Mouse (Mus musculus) midbrain, embryonic 11.5 days (tissue): ENCODE data around the gene Rab11fip5. TPM values are rescaled to one million over a fixed set of nuclear protein-coding genes. Genes with fewer than 3 reads are reported as not detected.
A peak's percentile ranks its signal among the peaks of the same experiment; 100 is the strongest.

ENCODE experiments used
- ATAC-seq: fragments of 200-750 bp; cut with Nextera tagmentation; 2 replicates; pipeline ENCODE4 v1.8.0; 2017; ENCODE audit warnings: moderate TSS enrichment, moderate library complexity; ENCODE audit not compliant: low FRiP score
- DNase-seq: peaks from one replicate; pipeline ENCODE4 v3.0.0; 2015; ENCODE audit warnings: low spot score; ENCODE audit errors: missing footprints
- H3K27ac ChIP-seq: fragments of 300-500 bp; sonication (generic); 2 replicates; pipeline ENCODE4 v1.5.1; 2014; ENCODE audit warnings: low read depth, low read length
- H3K27me3 ChIP-seq: fragments of 300-500 bp; sonication (generic); 2 replicates; pipeline ENCODE4 v1.6.1; 2014; ENCODE audit warnings: mild to moderate bottlenecking, low read length, moderate library complexity, mixed read lengths; ENCODE audit not compliant: control insufficient read depth, insufficient read depth
- H3K36me3 ChIP-seq: fragments of 300-500 bp; sonication (generic); 2 replicates; pipeline ENCODE4 v1.6.1; 2014; ENCODE audit warnings: mild to moderate bottlenecking, low read length, moderate library complexity, mixed read lengths; ENCODE audit not compliant: control insufficient read depth, insufficient read depth
- H3K4me1 ChIP-seq: fragments of 300-500 bp; sonication (generic); 2 replicates; pipeline ENCODE4 v1.6.1; 2014; ENCODE audit warnings: low read length; ENCODE audit not compliant: control insufficient read depth, insufficient read depth
- H3K4me2 ChIP-seq: fragments of 300-500 bp; sonication (generic); 2 replicates; pipeline ENCODE4 v1.6.1; 2014; ENCODE audit warnings: mild to moderate bottlenecking, moderate library complexity
- H3K4me3 ChIP-seq: fragments of 300-500 bp; sonication (generic); 2 replicates; pipeline ENCODE4 v1.5.1; 2014; ENCODE audit warnings: low read depth, low read length
- H3K9ac ChIP-seq: fragments of 300-500 bp; sonication (generic); 2 replicates; pipeline ENCODE4 v1.6.1; 2014; ENCODE audit warnings: low read length
- H3K9me3 ChIP-seq: fragments of 300-500 bp; sonication (generic); 2 replicates; pipeline ENCODE4 v1.6.1; 2016; ENCODE audit warnings: low read length; ENCODE audit not compliant: control insufficient read depth
- WGBS: fragments of 180-500 bp; shearing (Covaris S2); extraction: QIAGEN DNeasy Blood & Tissue Kit; methylation state at CpG from one replicate; pipeline ENCODE4 v1.1.7; 2014; 5-methylcytosine and 5-hydroxymethylcytosine counted together
- polyA plus RNA-seq: library from polyadenylated mRNA; unstranded; fragments of >200 nt; fragmentation: Nextera tagmentation; extraction: Ambion mirVana; gene quantifications from 2 replicates; pipeline ENCODE4 v1.2.1, GENCODE M21; 2014

The Rab11fip5 gene
- polyA plus RNA-seq, 1 experiment from 2014 or later: 4.7 TPM

DNA sequence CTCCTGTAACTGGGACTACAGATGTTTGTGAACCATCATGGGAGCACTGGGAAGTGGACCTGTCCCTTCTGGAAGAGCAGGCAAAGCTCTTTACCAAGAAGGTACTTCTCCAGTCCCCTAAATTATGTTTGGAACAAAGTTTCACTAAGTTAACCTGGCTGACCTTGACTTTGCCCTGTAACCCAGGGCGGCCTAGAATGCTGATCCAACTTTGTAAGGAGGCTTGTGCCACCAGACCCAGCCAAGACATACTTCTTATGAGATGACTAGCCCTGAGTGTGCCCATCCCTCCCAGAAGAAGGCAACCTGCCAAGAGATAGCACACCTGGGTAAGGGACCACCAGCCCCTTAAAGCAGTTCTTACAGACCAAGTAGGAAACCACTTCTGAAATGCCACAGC, 15.6 kb downstream of the Rab11fip5 start:
- ATAC-seq (no peak), DNase-seq (peak; percentile 66)
- H3K4me3 ChIP-seq: no peak overlapping the region
- no peaks in the 10 kb centered on the region for H3K27me3 ChIP-seq
- H3K4me1 ChIP-seq: no peaks in the 10 kb centered on the region
- no peak overlapping the region for H3K9ac ChIP-seq
- H3K36me3 ChIP-seq: no peaks in the 10 kb centered on the region
- H3K27ac ChIP-seq: no peak overlapping the region
- no peaks in the 10 kb centered on the region for H3K9me3 ChIP-seq
- 78% methylated on average over 1 of the region's 1 CpGs for WGBS
- H3K4me2 ChIP-seq: no peak overlapping the region

GRCm38 (mm10) chr6:85356682-85357465, 17.6 kb downstream of the Rab11fip5 start:
- DNase-seq: peak; percentile 47
- Histone ChIP-seq H3K36me3 (no peaks in the 10 kb centered on the region), H3K4me1 (no peaks in the 10 kb centered on the region), H3K9me3 (no peaks in the 10 kb centered on the region), H3K9ac (no peak overlapping the region), H3K27me3 (no peaks in the 10 kb centered on the region), H3K4me2 (no peak overlapping the region), H3K4me3 (no peak overlapping the region), H3K27ac (no peak overlapping the region)
- no peak for ATAC-seq
- 70% methylated on average over 4 of the region's 4 CpGs for WGBS

DNA sequence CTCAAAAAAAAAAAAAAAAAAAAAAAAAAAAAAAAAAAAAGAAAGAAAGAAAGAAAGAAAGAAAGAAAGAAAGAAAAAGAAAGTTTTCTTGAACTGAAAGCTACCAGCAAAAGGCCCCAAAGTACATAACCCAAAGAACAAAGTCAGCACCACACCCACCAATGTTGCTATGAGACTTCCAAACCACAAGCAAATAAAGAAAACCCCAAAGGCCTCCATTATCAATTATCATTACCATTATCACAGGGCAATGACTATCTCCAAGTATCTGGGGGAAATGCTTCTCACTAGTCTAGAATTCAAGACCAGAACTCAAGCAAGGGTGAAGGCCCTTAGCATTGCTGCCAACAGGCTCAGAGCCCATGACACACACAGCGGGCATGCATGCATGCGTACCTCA, 18.7 kb downstream of the Rab11fip5 start:
- H3K9ac ChIP-seq: no peak overlapping the region
- DNase-seq (no peak), ATAC-seq (no peak)
- H3K36me3 ChIP-seq: no peaks in the 10 kb centered on the region
- H3K27ac ChIP-seq: no peak overlapping the region
- H3K4me3 ChIP-seq: no peak overlapping the region
- WGBS: 93% methylated on average over 2 of the region's 2 CpGs
- no peaks in the 10 kb centered on the region for H3K4me1 ChIP-seq
- H3K27me3 ChIP-seq: no peaks in the 10 kb centered on the region
- H3K9me3 ChIP-seq: no peaks in the 10 kb centered on the region
- H3K4me2 ChIP-seq: no peak overlapping the region

GRCm38 (mm10) chr6:85354709-85355108, 19.7 kb downstream of the Rab11fip5 start:
- Histone ChIP-seq H3K36me3 (no peaks in the 10 kb centered on the region), H3K4me3 (no peak overlapping the region), H3K4me1 (no peaks in the 10 kb centered on the region), H3K9ac (no peak overlapping the region), H3K4me2 (no peak overlapping the region), H3K27ac (no peak overlapping the region), H3K9me3 (no peaks in the 10 kb centered on the region), H3K27me3 (no peaks in the 10 kb centered on the region)
- ATAC-seq (no peak), DNase-seq (peak; percentile 37)
- WGBS: 84% methylated on average over 6 of the region's 6 CpGs

DNA sequence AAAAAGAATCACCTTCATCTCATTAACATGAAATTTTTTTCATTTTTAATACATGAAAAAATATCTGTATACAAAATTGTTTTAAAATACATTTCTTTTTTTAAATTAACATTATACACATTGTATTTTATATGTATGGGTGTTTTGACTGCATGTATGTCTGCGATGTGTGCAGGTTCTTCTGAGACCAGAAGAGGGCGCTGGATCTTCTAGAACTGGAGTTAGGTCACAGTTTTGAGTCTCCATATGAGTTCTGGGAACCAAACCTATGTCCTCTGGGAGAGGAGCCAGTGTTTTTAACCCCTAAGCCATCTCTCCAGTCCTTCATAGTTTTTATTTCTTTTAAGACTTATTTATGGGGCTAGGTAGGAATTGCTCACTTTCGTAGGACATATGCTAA, 20.7 kb downstream of the Rab11fip5 start:
- ATAC-seq (no peak), DNase-seq (no peak)
- Histone ChIP-seq H3K4me1 (no peaks in the 10 kb centered on the region), H3K4me2 (no peak overlapping the region), H3K27me3 (no peaks in the 10 kb centered on the region), H3K4me3 (no peak overlapping the region), H3K36me3 (no peaks in the 10 kb centered on the region), H3K9me3 (no peaks in the 10 kb centered on the region), H3K27ac (no peak overlapping the region), H3K9ac (no peak overlapping the region)
- 69% methylated on average over 3 of the region's 3 CpGs for WGBS

- no peak overlapping the region for H3K9ac ChIP-seq
- 0 out of 2 replicates have a peak, but pooled peaks cover 2% of the 10 kb centered on the region for H3K36me3 ChIP-seq
- no peak for ATAC-seq
- no peak overlapping the region for H3K27ac ChIP-seq
- no peaks in the 10 kb centered on the region for H3K27me3 ChIP-seq
- 97% methylated on average over 1 of the region's 1 CpGs for WGBS
- H3K4me2 ChIP-seq: no peak overlapping the region
- no peaks in the 10 kb centered on the region for H3K9me3 ChIP-seq
- no peaks in the 10 kb centered on the region for H3K4me1 ChIP-seq
- no peak for DNase-seq
- H3K4me3 ChIP-seq: no peak overlapping the region
Observed at GRCm38 (mm10) chr6:85350157-85350556, 24.3 kb downstream of the Rab11fip5 start.

GRCm38 (mm10) chr6:85349246-85349645, 25.2 kb downstream of the Rab11fip5 start:
- no peak overlapping the region for H3K4me3 ChIP-seq
- 0 out of 2 replicates have a peak, but pooled peaks cover 2% of the 10 kb centered on the region for H3K36me3 ChIP-seq
- H3K27me3 ChIP-seq: no peaks in the 10 kb centered on the region
- 67% methylated on average over 7 of the region's 7 CpGs for WGBS
- H3K4me1 ChIP-seq: no peaks in the 10 kb centered on the region
- no peak overlapping the region for H3K27ac ChIP-seq
- H3K9me3 ChIP-seq: no peaks in the 10 kb centered on the region
- DNase-seq (no peak), ATAC-seq (no peak)
- H3K9ac ChIP-seq: no peak overlapping the region
- H3K4me2 ChIP-seq: no peak overlapping the region

- Histone ChIP-seq H3K27me3 (no peaks in the 10 kb centered on the region), H3K4me2 (no peak overlapping the region), H3K9ac (no peak overlapping the region), H3K36me3 (0 out of 2 replicates have a peak, but pooled peaks cover 2% of the 10 kb centered on the region), H3K9me3 (no peaks in the 10 kb centered on the region), H3K4me1 (no peaks in the 10 kb centered on the region), H3K4me3 (no peak overlapping the region), H3K27ac (no peak overlapping the region)
- DNase-seq (no peak), ATAC-seq (no peak)
- 93% methylated on average over 11 of the region's 11 CpGs for WGBS
Observed at GRCm38 (mm10) chr6:85348133-85348532, 26.3 kb downstream of the Rab11fip5 start.

GRCm38 (mm10) chr6:85346028-85346634, 28.3 kb downstream of the Rab11fip5 start:
- Histone ChIP-seq H3K27me3 (no peaks in the 10 kb centered on the region), H3K4me3 (no peak overlapping the region), H3K9ac (no peak overlapping the region), H3K36me3 (0 out of 2 replicates have a peak, but pooled peaks cover 2% of the 10 kb centered on the region), H3K4me2 (no peak overlapping the region), H3K4me1 (no peaks in the 10 kb centered on the region), H3K27ac (no peak overlapping the region), H3K9me3 (no peaks in the 10 kb centered on the region)
- ATAC-seq (peak; percentile 78), DNase-seq (peak; percentile 97)
- WGBS: 45% methylated on average over 6 of the region's 6 CpGs
